Mouse (Mus musculus) embryonic facial prominence, embryonic 14.5 days (tissue): ENCODE measurements at regions not wholly inside any gene's neighbourhood (a gene's known extent, or its start where the extent isn't known, plus 50 kb on each side); places are given as distances from the start of the nearest gene placed in this dataset.

Experiments used
- ATAC-seq: fragments of 200-750 bp; cut with Nextera tagmentation; 2 replicates; pipeline ENCODE4 v1.8.0; 2017; ENCODE audit warnings: low read depth, moderate number of reproducible peaks, moderate TSS enrichment
- DNase-seq: peaks from one replicate; pipeline ENCODE4 v3.0.0-alpha.2; 2015; ENCODE audit warnings: low spot score
- H3K27ac ChIP-seq: fragments of 300-500 bp; sonication (generic); replicated peaks from 2 replicates; pipeline ENCODE4 v1.5.1; 2014; ENCODE audit warnings: low read depth, mild to moderate bottlenecking, low read length, moderate library complexity
- H3K27me3 ChIP-seq: fragments of 300-500 bp; sonication (generic); replicated peaks from 2 replicates; pipeline ENCODE4 v1.6.1; 2014; ENCODE audit warnings: low read length; ENCODE audit not compliant: control insufficient read depth, insufficient read depth
- H3K36me3 ChIP-seq: fragments of 300-500 bp; sonication (generic); 2 replicates; pipeline ENCODE4 v1.6.1; 2014; ENCODE audit warnings: low read length, mixed read lengths; ENCODE audit not compliant: control insufficient read depth, insufficient read depth
- H3K4me1 ChIP-seq: fragments of 300-500 bp; sonication (generic); 2 replicates; pipeline ENCODE4 v1.6.1; 2014; ENCODE audit warnings: antibody characterized with exemption, low read length; ENCODE audit not compliant: control insufficient read depth, insufficient read depth
- H3K4me2 ChIP-seq: fragments of 300-500 bp; sonication (generic); 2 replicates; pipeline ENCODE4 v1.6.1; 2014; ENCODE audit warnings: low read depth, mild to moderate bottlenecking, low read length, moderate library complexity, mixed read lengths
- H3K4me3 ChIP-seq: fragments of 300-500 bp; sonication (generic); 2 replicates; pipeline ENCODE4 v1.5.1; 2014; ENCODE audit warnings: low read depth, mild to moderate bottlenecking, low read length
- H3K9ac ChIP-seq: fragments of 300-500 bp; sonication (generic); 2 replicates; pipeline ENCODE4 v1.6.1; 2014; ENCODE audit warnings: low read depth, mild to moderate bottlenecking, low read length, moderate library complexity, mixed read lengths
- H3K9me3 ChIP-seq: fragments of 300-500 bp; sonication (generic); 2 replicates; pipeline ENCODE4 v1.6.1; 2016; ENCODE audit warnings: low read length; ENCODE audit not compliant: control insufficient read depth
- WGBS: fragments of 180-500 bp; shearing (Covaris S2); extraction: QIAGEN DNeasy Blood & Tissue Kit; methylation state at CpG from one replicate; pipeline ENCODE4 v1.1.7; 2014; 5-methylcytosine and 5-hydroxymethylcytosine counted together

GRCm38 (mm10) chr14:76619038-76619409 lies 62.3 kb upstream of the Serp2 start:
- Histone ChIP-seq H3K9ac (no peak overlapping the region), H3K27ac (peak overlapping the region; percentile 59), H3K36me3 (no peaks in the 10 kb centered on the region), H3K4me1 (peaks cover 53% of the 10 kb centered on the region), H3K4me2 (no peak overlapping the region), H3K27me3 (no peaks in the 10 kb centered on the region), H3K4me3 (no peak overlapping the region), H3K9me3 (no peaks in the 10 kb centered on the region)
- ATAC-seq (no peak), DNase-seq (no peak)
- 56% methylated on average over 7 of the region's 7 CpGs for WGBS

- no peaks in the 10 kb centered on the region for H3K27me3 ChIP-seq
- ATAC-seq: no peak
- peaks cover 48% of the 10 kb centered on the region for H3K4me1 ChIP-seq
- H3K27ac ChIP-seq: peak overlapping the region; percentile 59
- no peaks in the 10 kb centered on the region for H3K36me3 ChIP-seq
- WGBS: 33% methylated on average over 14 of the region's 14 CpGs
- no peak overlapping the region for H3K4me3 ChIP-seq
- no peak overlapping the region for H3K9ac ChIP-seq
- DNase-seq: peak; percentile 71
- H3K4me2 ChIP-seq: no peak overlapping the region
- H3K9me3 ChIP-seq: no peaks in the 10 kb centered on the region
These were observed 61.8 kb upstream of the Serp2 start for GRCm38 (mm10) chr14:76618331-76619037.

GRCm38 (mm10) chr14:76617889-76618288 lies 61.2 kb upstream of the Serp2 start:
- Histone ChIP-seq H3K9ac (no peak overlapping the region), H3K27ac (peak overlapping the region; percentile 71), H3K9me3 (no peaks in the 10 kb centered on the region), H3K4me2 (no peak overlapping the region), H3K27me3 (no peaks in the 10 kb centered on the region), H3K4me1 (peaks cover 42% of the 10 kb centered on the region), H3K4me3 (no peak overlapping the region), H3K36me3 (no peaks in the 10 kb centered on the region)
- WGBS: 82% methylated on average over 1 of the region's 1 CpGs
- ATAC-seq: no peak
- no peak for DNase-seq

- H3K4me1 ChIP-seq: peaks cover 38% of the 10 kb centered on the region
- no peaks in the 10 kb centered on the region for H3K27me3 ChIP-seq
- DNase-seq (peak; percentile 79), ATAC-seq (no peak)
- H3K4me2 ChIP-seq: no peak overlapping the region
- no peak overlapping the region for H3K9ac ChIP-seq
- H3K4me3 ChIP-seq: no peak overlapping the region
- peak overlapping the region; percentile 71 for H3K27ac ChIP-seq
- WGBS: 55% methylated on average over 11 of the region's 11 CpGs
- H3K9me3 ChIP-seq: no peaks in the 10 kb centered on the region
- no peaks in the 10 kb centered on the region for H3K36me3 ChIP-seq
These were observed 60.8 kb upstream of the Serp2 start for GRCm38 (mm10) chr14:76617447-76617846.

- no peaks in the 10 kb centered on the region for H3K36me3 ChIP-seq
- ATAC-seq (no peak), DNase-seq (no peak)
- H3K4me1 ChIP-seq: peaks cover 28% of the 10 kb centered on the region
- H3K4me2 ChIP-seq: no peak overlapping the region
- no peaks in the 10 kb centered on the region for H3K27me3 ChIP-seq
- no peak overlapping the region for H3K27ac ChIP-seq
- WGBS: 28% methylated on average over 3 of the region's 3 CpGs
- H3K4me3 ChIP-seq: no peak overlapping the region
- H3K9me3 ChIP-seq: no peaks in the 10 kb centered on the region
- no peak overlapping the region for H3K9ac ChIP-seq
These were observed 59.6 kb upstream of the Serp2 start for GRCm38 (mm10) chr14:76616367-76616683.

- Histone ChIP-seq H3K9me3 (no peaks in the 10 kb centered on the region), H3K4me1 (peaks cover 28% of the 10 kb centered on the region), H3K27ac (no peak overlapping the region), H3K9ac (no peak overlapping the region), H3K36me3 (no peaks in the 10 kb centered on the region), H3K4me3 (no peak overlapping the region), H3K4me2 (no peak overlapping the region), H3K27me3 (no peaks in the 10 kb centered on the region)
- 70% methylated on average over 8 of the region's 8 CpGs for WGBS
- ATAC-seq: no peak
- no peak for DNase-seq
These were observed 59.1 kb upstream of the Serp2 start for GRCm38 (mm10) chr14:76615603-76616366.

GRCm38 (mm10) chr14:76615182-76615581 lies 58.5 kb upstream of the Serp2 start:
- Histone ChIP-seq H3K36me3 (no peaks in the 10 kb centered on the region), H3K4me1 (peaks cover 33% of the 10 kb centered on the region), H3K27me3 (no peaks in the 10 kb centered on the region), H3K4me2 (no peak overlapping the region), H3K9ac (no peak overlapping the region), H3K27ac (no peak overlapping the region), H3K9me3 (no peaks in the 10 kb centered on the region), H3K4me3 (no peak overlapping the region)
- DNase-seq (no peak), ATAC-seq (no peak)
- 67% methylated on average over 11 of the region's 11 CpGs for WGBS

- 79% methylated on average over 5 of the region's 5 CpGs for WGBS
- DNase-seq: no peak
These were observed 58.0 kb upstream of the Serp2 start for GRCm38 (mm10) chr14:76614682-76615081.

GRCm38 (mm10) chr14:76613604-76614003 lies 56.9 kb upstream of the Serp2 start:
- H3K36me3 ChIP-seq: no peaks in the 10 kb centered on the region
- H3K27ac ChIP-seq: no peak overlapping the region
- ATAC-seq (no peak), DNase-seq (no peak)
- H3K9ac ChIP-seq: no peak overlapping the region
- H3K9me3 ChIP-seq: no peaks in the 10 kb centered on the region
- H3K27me3 ChIP-seq: no peaks in the 10 kb centered on the region
- H3K4me3 ChIP-seq: no peak overlapping the region
- H3K4me1 ChIP-seq: peaks cover 25% of the 10 kb centered on the region
- WGBS: 94% methylated on average over 6 of the region's 6 CpGs
- no peak overlapping the region for H3K4me2 ChIP-seq

More at GRCm38 (mm10) chr14:76614682-76615081, 58.0 kb upstream of the Serp2 start:
- no peak overlapping the region for H3K4me2 ChIP-seq
- ATAC-seq: no peak
- no peaks in the 10 kb centered on the region for H3K9me3 ChIP-seq
- H3K9ac ChIP-seq: no peak overlapping the region
- H3K27ac ChIP-seq: no peak overlapping the region
- H3K4me3 ChIP-seq: no peak overlapping the region
- H3K27me3 ChIP-seq: no peaks in the 10 kb centered on the region
- H3K4me1 ChIP-seq: peaks cover 33% of the 10 kb centered on the region
- no peaks in the 10 kb centered on the region for H3K36me3 ChIP-seq
